Mouse (Mus musculus) myocyte (in vitro differentiated cells): Measurements from ENCODE around the gene Aamdc.

Source experiments
- CEBPB ChIP-seq: IDR thresholded peaks from 2 replicates; pipeline ENCODE4 v1.6.1; 2011; ENCODE audit warnings: mild to moderate bottlenecking, moderate library complexity; ENCODE audit not compliant: poor library complexity, insufficient read depth, severe bottlenecking
- MAX ChIP-seq: IDR thresholded peaks from one replicate; pipeline ENCODE4 v1.6.1; 2011; ENCODE audit warnings: low read depth, mild to moderate bottlenecking, control low read depth
- MYOD1 ChIP-seq, 3 experiments: IDR thresholded peaks; one replicate each; pipeline ENCODE4 v1.6.1; 2011; ENCODE audit warnings: control low read depth in 2 of 3, low read depth in 2 of 3, mild to moderate bottlenecking in 2 of 3, moderate library complexity in 1 of 3; ENCODE audit not compliant: insufficient read length in 2 of 3, control insufficient read depth in 1 of 3
- MYOG ChIP-seq, 3 experiments: IDR thresholded peaks; one replicate each; pipeline ENCODE4 v1.6.1; 2011; ENCODE audit warnings: control low read depth in 2 of 3, low read depth in 2 of 3, mild to moderate bottlenecking in 2 of 3; ENCODE audit not compliant: insufficient read length in 2 of 3, control insufficient read depth in 1 of 3, insufficient read depth in 1 of 3
- POLR2A ChIP-seq: IDR thresholded peaks from one replicate; pipeline ENCODE4 v1.6.1; 2011; ENCODE audit warnings: low read depth, mild to moderate bottlenecking, control low read depth, moderate library complexity; ENCODE audit not compliant: insufficient read length
- SRF ChIP-seq: IDR thresholded peaks from one replicate; pipeline ENCODE4 v1.6.1; 2011; ENCODE audit warnings: low read depth; ENCODE audit not compliant: control insufficient read depth, insufficient read length
- USF1 ChIP-seq: IDR thresholded peaks from one replicate; pipeline ENCODE4 v1.6.1; 2011; ENCODE audit warnings: low read depth, mild to moderate bottlenecking, control low read depth, moderate library complexity

- TF ChIP-seq MYOG (IDR thresholded peaks at IDR 0.05; ENCODE audit: control insufficient read depth in 1 of 3, insufficient read depth in 1 of 3, insufficient read length in 2 of 3, low read depth in 2 of 3): no peak
- no peak for TF ChIP-seq POLR2A
- TF ChIP-seq USF1: no peak
- no peak for TF ChIP-seq MYOD1 (IDR thresholded peaks at IDR 0.05; ENCODE audit: control insufficient read depth in 1 of 3, insufficient read length in 2 of 3, low read depth in 2 of 3)
- TF ChIP-seq CEBPB: no peak
- TF ChIP-seq SRF: no peak
- TF ChIP-seq MAX: no peak
Observed at GRCm38 (mm10) chr7:97546462-97546861, 32.8 kb downstream of the Aamdc start.
